Mouse (Mus musculus) heart, adult 2 months (tissue): ENCODE measurements around the gene Pogz.

Experiments used
- CTCF ChIP-seq: fragments of 200-600 bp; IDR thresholded peaks from 2 replicates; pipeline ENCODE4 v1.8.1; 2022; ENCODE audit warnings: antibody characterized with exemption, mild to moderate bottlenecking, moderate library complexity
- POLR2A ChIP-seq: fragments of 200-500 bp; IDR thresholded peaks from 2 replicates; pipeline ENCODE4 v1.6.1; 2011; ENCODE audit warnings: mild to moderate bottlenecking, low read depth, low read length, control low read depth; ENCODE audit not compliant: insufficient read depth

DNA sequence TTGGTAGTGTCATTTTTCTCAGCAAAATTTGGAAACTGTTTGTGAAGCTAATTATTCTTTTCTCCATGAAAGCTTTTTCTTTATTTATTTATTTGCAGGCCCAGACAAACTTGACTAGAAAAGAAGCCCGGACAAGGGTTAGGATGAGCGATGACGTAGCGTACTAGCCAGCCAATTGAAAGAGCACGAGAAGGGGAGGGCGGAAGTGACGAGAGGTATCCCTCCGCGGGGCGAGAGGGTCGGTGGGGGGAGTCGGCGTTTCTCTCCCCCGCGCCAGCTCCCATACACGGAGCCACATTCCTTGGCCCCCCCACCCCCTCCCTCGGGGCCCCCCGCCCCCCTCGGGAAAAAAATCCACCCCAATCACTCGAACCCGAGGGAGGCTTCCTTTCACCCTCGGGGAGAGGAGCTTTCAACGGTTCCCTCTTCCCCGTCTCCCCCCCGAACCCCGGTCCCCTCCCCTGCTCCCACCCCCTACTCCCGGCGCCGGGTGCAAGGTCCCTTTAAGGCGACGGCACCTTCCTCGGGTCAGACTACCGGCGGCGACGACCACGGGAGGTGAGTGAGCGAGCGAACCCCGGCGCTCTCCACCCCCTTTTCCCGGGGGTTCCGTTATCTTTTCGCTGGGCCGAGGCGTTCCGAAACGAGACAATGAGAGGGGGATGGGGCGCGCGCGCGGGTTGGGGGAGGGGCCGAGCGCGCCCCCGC is at the start of gene Pogz:
- TF ChIP-seq POLR2A (peak; percentile 44; the same call in 1 of the 2 replicates), CTCF (no peak)
